Mouse (Mus musculus) layer of hippocampus, postnatal 14 days (tissue): Measurements from ENCODE around the gene Lrrc25. TPM values are rescaled to one million over a fixed set of nuclear protein-coding genes. Genes with fewer than 3 reads are reported as not detected.

Source experiments
- total RNA-seq, 2 experiments: library from RNA; stranded (reverse); gene quantifications; 2 replicates each; pipeline ENCODE4 v1.2.3; 2021

Gene Lrrc25
- total RNA-seq, 2 experiments from 2014 or later: 1.1 to 1.4 TPM

Other genes with a start within 250 kb of the Lrrc25 start
- under 1 TPM; 0.21 to 0.30 TPM for gene Comp, start 242.6 kb upstream of the Lrrc25 start, total RNA-seq
- 100 to 1,000 TPM; 128 to 135 TPM for gene Crtc1, start 176.6 kb upstream of the Lrrc25 start, total RNA-seq
- gene Klhl26, start 139.2 kb upstream of the Lrrc25 start, total RNA-seq: 10 to 100 TPM; 44.7 to 45.5 TPM
- gene Tmem59l, start 128.8 kb upstream of the Lrrc25 start, total RNA-seq: 100 to 1,000 TPM; 251 to 263 TPM
- gene Crlf1, start 123.0 kb upstream of the Lrrc25 start, total RNA-seq: 10 to 100 TPM; 21.8 to 24.2 TPM
- 100 to 1,000 TPM in 1 of 2 experiments, 10 to 100 TPM in 1; 83.2 to 103 TPM for gene Rex1bd, start 109.4 kb upstream of the Lrrc25 start, total RNA-seq
- 1,000 to 10,000 TPM; 1,048 to 1,082 TPM for gene Uba52, start 105.4 kb upstream of the Lrrc25 start, total RNA-seq
- gene Fkbp8, start 88.4 kb upstream of the Lrrc25 start, total RNA-seq: 100 to 1,000 TPM; 412 to 417 TPM
- 10 to 100 TPM; 39.5 to 40.3 TPM for gene Kxd1, start 88.2 kb upstream of the Lrrc25 start, total RNA-seq
- gene Ell, start 76.7 kb upstream of the Lrrc25 start, total RNA-seq: 10 to 100 TPM; 18.7 TPM
- 10 to 100 TPM; 38.8 to 46.1 TPM for gene Isyna1, start 21.8 kb upstream of the Lrrc25 start, total RNA-seq
- 100 to 1,000 TPM; 253 to 259 TPM for gene Ssbp4, start 7.3 kb upstream of the Lrrc25 start, total RNA-seq
- gene Gdf15, start 16.3 kb downstream of the Lrrc25 start, total RNA-seq: not detected
- 10 to 100 TPM; 25.9 to 30.8 TPM for gene Pgpep1, start 44.2 kb downstream of the Lrrc25 start, total RNA-seq
- 10 to 100 TPM; 67.8 to 71.7 TPM for gene Lsm4, start 57.1 kb downstream of the Lrrc25 start, total RNA-seq
- gene Jund, start 82.8 kb downstream of the Lrrc25 start, total RNA-seq: 100 to 1,000 TPM; 163 to 179 TPM
- gene Iqcn, start 87.3 kb downstream of the Lrrc25 start, total RNA-seq: under 1 TPM in 1 of 2 experiments, not detected in 1; 0.14 TPM
- not detected for gene Gm3336, start 102.4 kb downstream of the Lrrc25 start, total RNA-seq
- gene Pde4c, start 107.6 kb downstream of the Lrrc25 start, total RNA-seq: under 1 TPM; 0.81 to 0.91 TPM
- gene Rab3a, start 138.5 kb downstream of the Lrrc25 start, total RNA-seq: 100 to 1,000 TPM; 793 to 809 TPM
- gene Mpv17l2, start 144.8 kb downstream of the Lrrc25 start, total RNA-seq: 10 to 100 TPM; 47.6 to 52.2 TPM
- 100 to 1,000 TPM; 164 to 178 TPM for gene Pik3r2, start 160.6 kb downstream of the Lrrc25 start, total RNA-seq
- gene Mast3, start 188.9 kb downstream of the Lrrc25 start, total RNA-seq: 100 to 1,000 TPM; 295 to 297 TPM
- 1 to 10 TPM; 1.5 TPM for gene Il12rb1, start 192.3 kb downstream of the Lrrc25 start, total RNA-seq
- 10 to 100 TPM; 23.3 to 24.5 TPM for gene Arrdc2, start 223.6 kb downstream of the Lrrc25 start, total RNA-seq
- gene Kcnn1, start 247.1 kb downstream of the Lrrc25 start, total RNA-seq: 10 to 100 TPM; 22.0 to 22.8 TPM